Mouse (Mus musculus): ENCODE data around the gene Lhx3. TPM values are rescaled to one million over a fixed set of nuclear protein-coding genes. Genes with fewer than 3 reads are reported as not detected.
A peak's percentile ranks its signal among the peaks of the same experiment; 100 is the strongest.

The Lhx3 gene
- polyA plus RNA-seq, 1 experiment = not detected

DNA sequence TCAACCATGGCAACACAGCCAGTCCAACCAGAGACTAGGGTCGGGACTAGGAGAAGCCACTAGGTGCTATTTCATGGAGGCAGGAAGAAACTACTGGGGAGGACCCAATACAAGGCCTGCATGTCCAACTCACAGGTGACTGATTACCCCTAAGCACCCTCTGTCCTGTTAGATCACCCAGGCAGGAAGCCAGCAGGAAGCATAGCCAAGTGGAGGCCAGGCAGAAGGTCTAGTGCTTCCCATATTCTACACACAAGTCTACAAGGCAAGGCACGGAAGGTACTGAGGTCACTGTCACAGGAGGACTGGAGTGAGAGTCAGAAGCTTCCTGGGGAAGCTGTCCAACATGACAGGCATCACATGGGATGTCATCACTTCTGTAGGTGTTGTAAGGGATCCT, 26.7 kb upstream of the Lhx3 start:
- 65% methylated on average over 2 of the region's 2 CpGs for WGBS
- Histone ChIP-seq H3K4me1 (ENCODE audit: control insufficient read depth, insufficient read depth, low read length) (peaks cover 5% of the 10 kb centered on the region; the same call in 1 of the 2 replicates), H3K4me3 (replicated peaks; ENCODE audit: extremely low read depth, low read depth, low read length) (no peak overlapping the region)
- no peak for DNase-seq
- TF ChIP-seq CTCF (IDR thresholded peaks at IDR 0.05; ENCODE audit: insufficient read depth, low read length) (no peak), POLR2A (IDR thresholded peaks at IDR 0.05; ENCODE audit: borderline replicate concordance, extremely low read depth, low read depth, low read length) (no peak)

DNA sequence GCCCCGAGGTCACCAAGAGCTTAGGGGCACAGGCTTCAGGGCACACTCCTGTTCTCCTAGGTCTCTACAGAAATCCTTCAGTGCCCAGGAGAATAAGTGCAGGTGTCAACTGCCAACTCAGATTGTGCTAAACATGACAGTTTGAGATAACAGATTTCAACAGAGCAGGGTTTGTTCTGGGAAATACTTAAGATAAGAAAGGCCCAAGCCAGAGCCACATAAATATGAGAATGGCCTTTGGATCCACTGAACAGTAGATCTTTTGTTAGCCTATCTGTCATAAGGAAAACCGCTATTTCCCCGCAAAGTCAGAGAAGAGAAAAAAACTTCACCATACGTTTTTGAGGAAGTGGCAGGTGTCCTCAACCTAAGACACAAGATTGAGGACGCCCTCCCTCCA, 26.2 kb upstream of the Lhx3 start:
- TF ChIP-seq CTCF (IDR thresholded peaks at IDR 0.05; ENCODE audit: insufficient read depth, low read length) = no peak
- TF ChIP-seq POLR2A (IDR thresholded peaks at IDR 0.05; ENCODE audit: borderline replicate concordance, extremely low read depth, low read depth, low read length) = no peak
- Histone ChIP-seq H3K4me1 (ENCODE audit: control insufficient read depth, insufficient read depth, low read length) (peaks cover 5% of the 10 kb centered on the region; the same call in 1 of the 2 replicates), H3K4me3 (replicated peaks; ENCODE audit: extremely low read depth, low read depth, low read length) (no peak overlapping the region)
- WGBS = 65% methylated on average over 5 of the region's 5 CpGs
- no peak for DNase-seq

DNA sequence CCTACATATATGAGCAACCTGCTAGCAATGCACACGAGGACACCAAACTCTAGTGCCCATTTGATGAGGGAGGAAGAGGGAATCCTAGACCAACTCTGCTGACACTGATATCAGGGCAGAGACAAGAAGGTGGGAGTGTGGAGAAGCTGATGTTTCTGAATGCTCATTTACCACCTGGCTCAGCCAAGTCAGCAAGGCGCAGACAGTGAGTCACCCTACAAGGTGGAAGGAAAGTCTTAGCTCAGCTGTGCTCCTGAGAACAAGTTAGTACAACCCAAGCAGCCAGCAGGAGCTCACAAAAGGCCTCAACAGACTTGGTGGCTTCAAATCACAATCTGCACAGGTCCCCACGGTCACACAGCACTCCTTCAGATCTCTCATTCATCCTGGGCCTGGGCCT, 23.3 kb upstream of the Lhx3 start:
- no peak overlapping the region for H3K4me3 ChIP-seq (replicated peaks; ENCODE audit: extremely low read depth, low read depth, low read length)
- 73% methylated on average over 3 of the region's 3 CpGs for WGBS

DNA sequence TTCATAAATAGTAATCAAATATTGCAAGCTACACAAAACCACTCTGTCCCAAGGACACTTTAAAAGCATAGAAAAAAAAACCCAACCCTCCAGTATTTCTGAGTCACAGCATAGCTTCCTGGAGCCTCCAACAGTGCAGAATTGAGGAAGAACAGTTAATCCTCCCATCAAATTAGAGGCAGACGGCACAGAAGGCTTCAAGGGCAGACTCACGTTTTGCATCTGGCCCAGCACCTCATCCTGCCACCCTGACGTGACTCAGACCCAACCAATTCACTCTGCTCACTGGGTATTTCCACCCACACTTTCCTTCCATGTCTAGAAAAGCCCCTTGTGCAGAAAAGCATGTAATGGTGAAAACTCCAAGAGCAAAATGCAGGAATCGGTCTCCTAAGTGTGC, 22.2 kb upstream of the Lhx3 start:
- DNase-seq = no peak
- WGBS = 65% methylated on average over 4 of the region's 4 CpGs
- no peaks in the 10 kb centered on the region for H3K4me1 ChIP-seq (ENCODE audit: control insufficient read depth, insufficient read depth, low read length)
- TF ChIP-seq POLR2A (IDR thresholded peaks at IDR 0.05; ENCODE audit: borderline replicate concordance, extremely low read depth, low read depth, low read length) = no peak
- TF ChIP-seq CTCF (IDR thresholded peaks at IDR 0.05; ENCODE audit: insufficient read depth, low read length) = no peak
- H3K4me3 ChIP-seq (replicated peaks; ENCODE audit: extremely low read depth, low read depth, low read length) = no peak overlapping the region

More for the DNA sequence above, 23.3 kb upstream of the Lhx3 start:
- TF ChIP-seq CTCF (IDR thresholded peaks at IDR 0.05; ENCODE audit: insufficient read depth, low read length) = no peak
- no peak for TF ChIP-seq POLR2A (IDR thresholded peaks at IDR 0.05; ENCODE audit: borderline replicate concordance, extremely low read depth, low read depth, low read length)
- H3K4me1 ChIP-seq (ENCODE audit: control insufficient read depth, insufficient read depth, low read length) = peaks cover under 1% of the 10 kb centered on the region; the same call in 1 of the 2 replicates
- DNase-seq = no peak

DNA sequence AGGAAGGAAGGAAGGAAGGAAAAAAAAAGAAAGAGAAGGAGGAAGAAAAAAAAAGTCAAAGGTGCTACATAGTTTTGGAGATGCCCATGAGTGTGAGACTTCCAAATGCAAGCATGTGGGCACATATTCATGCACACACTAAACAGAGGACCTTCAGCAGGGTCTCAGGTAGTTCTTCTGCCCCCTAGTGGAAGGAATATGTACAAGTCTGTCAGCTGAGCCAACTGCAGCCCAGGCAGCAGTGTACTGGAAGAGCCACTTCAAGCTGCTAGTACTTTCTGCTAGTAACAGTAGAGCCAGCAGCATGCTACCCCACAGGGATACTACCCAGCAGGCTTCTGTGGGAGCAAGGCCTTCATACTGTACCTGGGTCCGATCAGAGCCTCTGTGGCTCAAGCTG, 19.7 kb upstream of the Lhx3 start:
- no peak for DNase-seq

DNA sequence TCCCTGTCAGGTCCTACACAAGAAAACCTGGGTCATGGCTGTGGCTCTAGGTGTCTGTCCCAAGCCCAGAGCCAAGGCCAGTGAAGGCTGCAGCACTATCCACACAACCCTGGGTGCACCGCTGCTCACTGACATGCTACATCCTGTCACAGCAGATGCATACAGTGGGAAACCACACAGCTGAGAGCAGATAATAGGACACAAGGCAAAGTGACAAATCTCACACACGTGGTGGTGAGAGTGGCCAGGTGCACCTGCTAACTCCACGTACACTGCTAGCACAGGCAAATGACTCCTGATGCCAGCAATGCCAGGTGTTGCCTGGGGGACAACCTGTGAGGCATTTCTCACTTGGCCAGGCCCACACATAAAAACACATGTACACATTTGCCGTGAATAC, 17.2 kb upstream of the Lhx3 start:
- WGBS = 83% methylated on average over 4 of the region's 4 CpGs

More for the DNA sequence above, 19.7 kb upstream of the Lhx3 start:
- WGBS = 81% methylated on average over 1 of the region's 1 CpGs
- TF ChIP-seq POLR2A (IDR thresholded peaks at IDR 0.05; ENCODE audit: borderline replicate concordance, extremely low read depth, low read depth, low read length) = no peak
- peak; percentile 59 for TF ChIP-seq CTCF (IDR thresholded peaks at IDR 0.05; ENCODE audit: insufficient read depth, low read length)
- no peak overlapping the region for H3K4me3 ChIP-seq (replicated peaks; ENCODE audit: extremely low read depth, low read depth, low read length)
- no peaks in the 10 kb centered on the region for H3K4me1 ChIP-seq (ENCODE audit: control insufficient read depth, insufficient read depth, low read length)

DNA sequence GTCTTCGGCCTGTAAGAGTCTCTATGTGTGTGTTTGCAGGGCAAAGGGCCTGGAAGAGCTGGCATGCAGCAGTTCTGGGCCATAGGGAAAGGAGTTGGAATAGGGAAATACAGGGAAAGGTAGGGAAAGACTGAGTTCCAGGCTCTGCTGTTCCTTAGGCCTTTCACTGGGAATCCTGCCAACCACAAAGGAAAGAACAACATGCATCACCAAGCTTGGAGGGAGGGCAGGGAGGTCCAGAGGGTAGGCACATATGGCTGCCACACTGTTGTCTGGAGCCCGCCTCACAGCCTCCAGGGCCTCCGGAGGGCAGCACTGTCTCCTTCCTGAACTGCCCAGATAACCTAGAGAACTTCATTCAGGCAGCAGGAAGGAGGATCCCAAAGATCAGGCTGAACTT, 15.9 kb upstream of the Lhx3 start:
- DNase-seq = no peak
- Histone ChIP-seq H3K4me1 (ENCODE audit: control insufficient read depth, insufficient read depth, low read length) (no peaks in the 10 kb centered on the region), H3K4me3 (replicated peaks; ENCODE audit: extremely low read depth, low read depth, low read length) (no peak overlapping the region)
- 84% methylated on average over 3 of the region's 3 CpGs for WGBS
- TF ChIP-seq POLR2A (IDR thresholded peaks at IDR 0.05; ENCODE audit: borderline replicate concordance, extremely low read depth, low read depth, low read length) = no peak
- TF ChIP-seq CTCF (IDR thresholded peaks at IDR 0.05; ENCODE audit: insufficient read depth, low read length) = no peak

More for the DNA sequence above, 17.2 kb upstream of the Lhx3 start:
- Histone ChIP-seq H3K4me1 (ENCODE audit: control insufficient read depth, insufficient read depth, low read length) (no peaks in the 10 kb centered on the region), H3K4me3 (replicated peaks; ENCODE audit: extremely low read depth, low read depth, low read length) (no peak overlapping the region)
- DNase-seq = no peak
- TF ChIP-seq CTCF (IDR thresholded peaks at IDR 0.05; ENCODE audit: insufficient read depth, low read length) (no peak), POLR2A (IDR thresholded peaks at IDR 0.05; ENCODE audit: borderline replicate concordance, extremely low read depth, low read depth, low read length) (no peak)

DNA sequence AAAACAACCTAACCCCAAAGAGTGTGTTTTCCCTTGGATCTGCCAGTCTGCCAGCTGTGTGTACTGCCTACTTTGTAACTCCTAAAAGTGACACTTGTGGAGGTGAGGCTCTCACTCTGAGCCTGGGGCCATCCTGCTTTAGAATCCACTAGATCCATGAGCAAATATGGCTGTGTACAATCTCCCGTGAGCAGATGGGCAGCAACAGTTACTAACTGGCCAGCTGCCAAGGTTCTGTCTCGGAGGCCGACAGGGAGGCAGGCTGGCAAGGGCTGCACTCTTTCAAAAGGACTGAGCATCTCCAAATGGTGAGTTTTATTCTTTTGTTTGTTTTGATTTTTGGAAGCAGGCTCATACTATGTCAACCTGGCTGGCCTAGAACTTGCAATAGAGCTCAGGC, 6.4 kb upstream of the Lhx3 start:
- TF ChIP-seq POLR2A (IDR thresholded peaks at IDR 0.05; ENCODE audit: borderline replicate concordance, extremely low read depth, low read depth, low read length) (no peak), CTCF (IDR thresholded peaks at IDR 0.05; ENCODE audit: insufficient read depth, low read length) (no peak)
- 23% methylated on average over 3 of the region's 3 CpGs for WGBS
- no peak overlapping the region for H3K4me3 ChIP-seq (replicated peaks; ENCODE audit: extremely low read depth, low read depth, low read length)

DNA sequence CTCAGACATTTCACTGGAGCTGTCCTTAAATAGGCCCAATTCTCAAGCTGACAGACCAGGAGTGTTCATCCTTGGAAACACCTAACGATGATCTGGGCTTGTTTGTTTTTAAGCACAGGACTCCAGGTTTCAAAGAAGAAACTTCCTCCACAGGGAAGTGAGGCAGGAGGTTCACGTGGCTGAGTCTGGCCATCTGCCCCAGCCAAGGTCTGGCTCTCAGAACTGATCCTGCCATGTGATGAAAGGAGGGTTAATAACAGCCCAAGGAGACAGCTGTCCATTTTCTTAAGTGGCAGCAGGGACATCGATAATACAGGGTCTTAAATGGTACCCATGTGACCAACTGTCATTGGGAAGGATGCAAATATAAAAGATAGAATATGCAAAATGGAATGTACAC, 1.5 kb upstream of the Lhx3 start:
- WGBS = 79% methylated on average over 3 of the region's 3 CpGs
- Histone ChIP-seq H3K4me1 (ENCODE audit: control insufficient read depth, insufficient read depth, low read length) (no peaks in the 10 kb centered on the region), H3K4me3 (replicated peaks; ENCODE audit: extremely low read depth, low read depth, low read length) (no peak overlapping the region)
- no peak for TF ChIP-seq CTCF (IDR thresholded peaks at IDR 0.05; ENCODE audit: insufficient read depth, low read length)
- no peak for TF ChIP-seq POLR2A (IDR thresholded peaks at IDR 0.05; ENCODE audit: borderline replicate concordance, extremely low read depth, low read depth, low read length)
- no peak for DNase-seq

More for the DNA sequence above, 6.4 kb upstream of the Lhx3 start:
- DNase-seq = no peak
- no peaks in the 10 kb centered on the region for H3K4me1 ChIP-seq (ENCODE audit: control insufficient read depth, insufficient read depth, low read length)

DNA sequence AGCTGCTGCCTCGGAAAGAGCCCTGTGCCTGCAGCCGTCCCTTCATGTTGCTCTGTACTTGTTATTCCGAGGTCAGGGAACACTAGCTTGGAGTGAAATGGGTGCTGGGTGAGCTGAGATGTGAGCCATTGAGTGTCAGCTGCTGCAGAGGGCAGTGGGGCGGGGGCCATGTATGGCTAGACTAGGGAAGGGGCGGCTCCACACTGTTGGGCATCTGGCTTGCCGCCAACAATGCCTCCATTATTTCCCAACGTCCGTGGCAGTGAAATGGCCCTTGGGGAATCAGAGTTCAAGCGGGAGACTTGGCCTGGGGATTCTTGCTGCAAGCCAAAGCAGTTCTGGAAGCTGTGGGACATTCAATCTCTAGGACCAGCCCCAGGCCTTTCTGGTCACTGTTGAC, 530 bp downstream of the Lhx3 start:
- no peak overlapping the region for H3K4me3 ChIP-seq (replicated peaks; ENCODE audit: extremely low read depth, low read depth, low read length)
- no peak for DNase-seq
- no peaks in the 10 kb centered on the region for H3K4me1 ChIP-seq (ENCODE audit: control insufficient read depth, insufficient read depth, low read length)
- WGBS = 11% methylated on average over 9 of the region's 9 CpGs
- no peak for TF ChIP-seq CTCF (IDR thresholded peaks at IDR 0.05; ENCODE audit: insufficient read depth, low read length)
- TF ChIP-seq POLR2A (IDR thresholded peaks at IDR 0.05; ENCODE audit: borderline replicate concordance, extremely low read depth, low read depth, low read length) = no peak

Measured in lung, adult 2 months (tissue).